Mouse (Mus musculus): ENCODE results near the gene Atg4c.

GRCm38 (mm10) chr4:99229371-99229770, 35.6 kb downstream of the Atg4c start:
- no peak for TF ChIP-seq CTCF (IDR thresholded peaks at IDR 0.05; ENCODE audit: low read depth)
- TF ChIP-seq EP300 (IDR thresholded peaks at IDR 0.05; ENCODE audit: low read depth), result no peak

Measured in liver, postnatal 0 days (tissue).